Mouse (Mus musculus) kidney, adult 2 months (tissue): Measurements from ENCODE around the gene Anxa6.

ENCODE experiments used
- CTCF ChIP-seq: fragments of 200-500 bp; conservative IDR thresholded peaks from 2 replicates; pipeline ENCODE4 v1.5.1; 2011; ENCODE audit warnings: low read depth, mild to moderate bottlenecking, control low read depth, low read length, moderate library complexity, mixed read lengths; ENCODE audit not compliant: insufficient read depth, insufficient read length
- POLR2A ChIP-seq: fragments of 200-500 bp; IDR thresholded peaks from one replicate; pipeline ENCODE4 v1.6.1; 2011; ENCODE audit warnings: low read depth, low read length, control low read depth

GRCm38 (mm10) chr11:54949717-54950116 is 83.5 kb downstream of the Anxa6 start:
- TF ChIP-seq POLR2A (no peak), CTCF (no peak)
